ENCODE assay signal across 10 mouse cellular contexts in genomic region chr16:33005216-33005615, GRCm38 (mm10). TPM values are rescaled to one million over a fixed set of nuclear protein-coding genes. Genes with fewer than 3 reads are reported as not detected.
DNase-seq lines count a peak whose midpoint lies in the region; ATAC-seq and TF ChIP-seq lines count a peak whose summit lies in the region.
"Had no signal": no experiment of that assay in that cellular context is flagged by ENCODE, and none has a peak within 500 bp of the region (broad histone marks: within the 10 kb centered on the region; RNA-seq: fewer than 3 reads in every experiment).

No protein-coding gene starts in this region.

- peak; percentile 20 for DNase-seq in embryo, embryonic 10 days (ENCODE audit: low spot score)
- DNase-seq in embryo, embryonic 9.5 days (ENCODE audit: extremely low spot score), result no peak
- DNase-seq in limb, embryonic 14.5 days (ENCODE audit: low spot score), result peak; percentile 59
- DNase-seq in limb, embryonic 10.5 days (ENCODE audit: low spot score), result no peak
- DNase-seq in cerebellum, postnatal 10 days, result peak; percentile 82 to 84
- DNase-seq in thymus, adult 2 months, result no peak

- H3K27ac ChIP-seq in limb, embryonic 14.5 days (replicated peaks; ENCODE audit: low read depth, low read length), result no peak overlapping the region
- no peak overlapping the region for H3K27ac ChIP-seq in limb, embryonic 10.5 days
- peak overlapping the region; percentile 63 for H3K27ac ChIP-seq in lung, embryonic 15.5 days
- H3K27ac ChIP-seq in thymus, adult 2 months (ENCODE audit: control insufficient read depth, insufficient read depth, low read length), result no peak overlapping the region
- no peak overlapping the region for H3K27ac ChIP-seq in intestine, embryonic 16.5 days (ENCODE audit: low read length)
- H3K27ac ChIP-seq: forebrain, embryonic 13.5 days had no signal

- H3K9ac ChIP-seq in limb, embryonic 14.5 days (ENCODE audit: low read depth, low read length, severe bottlenecking), result no peak overlapping the region
- no peak overlapping the region for H3K9ac ChIP-seq in lung, embryonic 15.5 days
- no peak overlapping the region for H3K9ac ChIP-seq in intestine, embryonic 16.5 days (ENCODE audit: low read depth, low read length)
- H3K9ac ChIP-seq: forebrain, embryonic 13.5 days had no signal

- H3K4me3 ChIP-seq in limb, embryonic 14.5 days (replicated peaks; ENCODE audit: low read length), result no peak overlapping the region
- H3K4me3 ChIP-seq in limb, embryonic 10.5 days, result no peak overlapping the region
- no peak overlapping the region for H3K4me3 ChIP-seq in lung, embryonic 15.5 days
- H3K4me3 ChIP-seq in thymus, adult 2 months (ENCODE audit: control insufficient read depth, insufficient read depth, low read length), result no peak overlapping the region
- H3K4me3 ChIP-seq in intestine, embryonic 16.5 days (ENCODE audit: low read length), result no peak overlapping the region
- H3K4me3 ChIP-seq: forebrain, embryonic 13.5 days had no signal

- no peak for TF ChIP-seq CTCF in thymus, adult 2 months (IDR thresholded peaks at IDR 0.05; ENCODE audit: borderline replicate concordance, control insufficient read depth, extremely low read depth, insufficient read depth, low read length, poor library complexity)

- no peak for TF ChIP-seq POLR2A in limb, embryonic 14.5 days (IDR thresholded peaks at IDR 0.05; ENCODE audit: borderline replicate concordance, extremely low read depth, insufficient read depth, insufficient read length)
- no peak for TF ChIP-seq POLR2A in thymus, adult 2 months (IDR thresholded peaks at IDR 0.05; ENCODE audit: control insufficient read depth, extremely low read depth, insufficient read depth, low read length, poor library complexity)

- H3K4me2 ChIP-seq in limb, embryonic 14.5 days (replicated peaks; ENCODE audit: low read depth, low read length, severe bottlenecking), result no peak overlapping the region
- H3K4me2 ChIP-seq in lung, embryonic 15.5 days, result peak overlapping the region; percentile 11; the same call in 1 of the 2 replicates
- H3K4me2 ChIP-seq in intestine, embryonic 16.5 days (ENCODE audit: low read depth, low read length), result no peak overlapping the region
- H3K4me2 ChIP-seq: forebrain, embryonic 13.5 days had no signal

- no peak for ATAC-seq in limb, embryonic 14.5 days (ENCODE audit: low FRiP score, low read depth)
- ATAC-seq in lung, embryonic 15.5 days (ENCODE audit: borderline replicate concordance, extremely low read depth, low FRiP score, low TSS enrichment), result peak; percentile 61; the same call in 1 of the 2 replicates
- ATAC-seq in intestine, embryonic 16.5 days, result no peak
- ATAC-seq: forebrain, embryonic 13.5 days; inflammation-experienced regulatory T-cells, adult 6 months had no signal

- H3K4me1 ChIP-seq in limb, embryonic 14.5 days (ENCODE audit: control insufficient read depth, insufficient read depth, low read length), result no peaks in the 10 kb centered on the region
- no peaks in the 10 kb centered on the region for H3K4me1 ChIP-seq in limb, embryonic 10.5 days
- H3K4me1 ChIP-seq in lung, embryonic 15.5 days, result peaks cover 40% of the 10 kb centered on the region
- no peaks in the 10 kb centered on the region for H3K4me1 ChIP-seq in thymus, adult 2 months (replicated peaks; ENCODE audit: control insufficient read depth, insufficient read depth, low read length)
- H3K4me1 ChIP-seq in intestine, embryonic 16.5 days (ENCODE audit: control insufficient read depth, insufficient read depth, low read length), result no peaks in the 10 kb centered on the region

- H3K27me3 ChIP-seq in limb, embryonic 14.5 days (ENCODE audit: control insufficient read depth, insufficient read depth, low read length), result no peaks in the 10 kb centered on the region
- H3K27me3 ChIP-seq in limb, embryonic 10.5 days (ENCODE audit: low read depth, poor library complexity, severe bottlenecking), result no peaks in the 10 kb centered on the region
- no peaks in the 10 kb centered on the region for H3K27me3 ChIP-seq in lung, embryonic 15.5 days
- H3K27me3 ChIP-seq in thymus, adult 2 months (ENCODE audit: control insufficient read depth, insufficient read depth, low read length), result no peaks in the 10 kb centered on the region
- H3K27me3 ChIP-seq in intestine, embryonic 16.5 days (replicated peaks; ENCODE audit: control insufficient read depth, insufficient read depth, low read length), result no peaks in the 10 kb centered on the region
- H3K27me3 ChIP-seq: forebrain, embryonic 13.5 days had no signal

- H3K9me3 ChIP-seq in limb, embryonic 14.5 days (ENCODE audit: control insufficient read depth, low read length), result no peaks in the 10 kb centered on the region
- H3K9me3 ChIP-seq in limb, embryonic 10.5 days (replicated peaks), result no peaks in the 10 kb centered on the region
- no peaks in the 10 kb centered on the region for H3K9me3 ChIP-seq in lung, embryonic 15.5 days
- H3K9me3 ChIP-seq in intestine, embryonic 16.5 days (ENCODE audit: control insufficient read depth, low read length), result no peaks in the 10 kb centered on the region
- H3K9me3 ChIP-seq: forebrain, embryonic 13.5 days had no signal

- H3K36me3 ChIP-seq in limb, embryonic 14.5 days (ENCODE audit: control insufficient read depth, insufficient read depth, low read length), result peaks cover 71% of the 10 kb centered on the region
- peaks cover 81% of the 10 kb centered on the region for H3K36me3 ChIP-seq in limb, embryonic 10.5 days
- H3K36me3 ChIP-seq in lung, embryonic 15.5 days, result peaks cover 38% of the 10 kb centered on the region
- peaks cover 62% of the 10 kb centered on the region for H3K36me3 ChIP-seq in thymus, adult 2 months (ENCODE audit: control insufficient read depth, insufficient read depth, low read length)
- peaks cover 6% of the 10 kb centered on the region for H3K36me3 ChIP-seq in intestine, embryonic 16.5 days (ENCODE audit: control insufficient read depth, insufficient read depth, low read length)

- WGBS in limb, embryonic 14.5 days, result 51% methylated on average over 9 of the region's 9 CpGs
- 63% methylated on average over 9 of the region's 9 CpGs for WGBS in limb, embryonic 10.5 days
- 8% methylated on average over 9 of the region's 9 CpGs for WGBS in lung, embryonic 15.5 days
- WGBS in thymus, adult 2 months, result 95% methylated on average over 9 of the region's 9 CpGs
- 40% methylated on average over 9 of the region's 9 CpGs for WGBS in intestine, embryonic 16.5 days

RNA-seq across cellular contexts. Expression of gene Iqcg, which starts 50.8 kb away (rescaled TPM):
- polyA plus RNA-seq in limb, embryonic 14.5 days (2012; rRNA removed), result 0.29 and 1.1 TPM in 2 replicates
- polyA plus RNA-seq in limb, embryonic 14.5 days (2014; fragmentation: Nextera tagmentation; extraction: Ambion mirVana), result 0.95 and 2.1 TPM in 2 replicates
- 1.8 and 2.5 TPM in 2 replicates for polyA plus RNA-seq in limb, embryonic 10.5 days (2016; fragmentation: Nextera tagmentation; extraction: Ambion mirVana)
- 4.1 and 4.3 TPM in 2 replicates for polyA plus RNA-seq in lung, embryonic 15.5 days (2015; fragmentation: Nextera tagmentation; extraction: Ambion mirVana)
- polyA plus RNA-seq in thymus, adult 2 months (2012; rRNA removed), result 0.12 and 0.14 TPM in 2 replicates
- 1.7 and 1.9 TPM in 2 replicates for polyA plus RNA-seq in intestine, embryonic 16.5 days (2015; fragmentation: Nextera tagmentation; extraction: Ambion mirVana)

RNA-seq across cellular contexts. Expression of gene Rpl35a, which starts 51.0 kb away (rescaled TPM):
- 974 and 1,399 TPM in 2 replicates for polyA plus RNA-seq in limb, embryonic 14.5 days (2012; rRNA removed)
- polyA plus RNA-seq in limb, embryonic 14.5 days (2014; fragmentation: Nextera tagmentation; extraction: Ambion mirVana), result 967 and 1,006 TPM in 2 replicates
- polyA plus RNA-seq in limb, embryonic 10.5 days (2016; fragmentation: Nextera tagmentation; extraction: Ambion mirVana), result 980 and 1,183 TPM in 2 replicates
- polyA plus RNA-seq in lung, embryonic 15.5 days (2015; fragmentation: Nextera tagmentation; extraction: Ambion mirVana), result 891 and 974 TPM in 2 replicates
- 328 and 393 TPM in 2 replicates for polyA plus RNA-seq in thymus, adult 2 months (2012; rRNA removed)
- 818 and 903 TPM in 2 replicates for polyA plus RNA-seq in intestine, embryonic 16.5 days (2015; fragmentation: Nextera tagmentation; extraction: Ambion mirVana)

RNA-seq across cellular contexts. Expression of gene Lmln, which starts 57.1 kb away (rescaled TPM):
- 3.5 and 3.6 TPM in 2 replicates for polyA plus RNA-seq in limb, embryonic 14.5 days (2012; rRNA removed)
- polyA plus RNA-seq in limb, embryonic 14.5 days (2014; fragmentation: Nextera tagmentation; extraction: Ambion mirVana), result 1.7 and 1.9 TPM in 2 replicates
- 1.8 and 2.3 TPM in 2 replicates for polyA plus RNA-seq in limb, embryonic 10.5 days (2016; fragmentation: Nextera tagmentation; extraction: Ambion mirVana)
- polyA plus RNA-seq in lung, embryonic 15.5 days (2015; fragmentation: Nextera tagmentation; extraction: Ambion mirVana), result 1.7 and 4.2 TPM in 2 replicates
- 2.1 and 2.2 TPM in 2 replicates for polyA plus RNA-seq in thymus, adult 2 months (2012; rRNA removed)
- polyA plus RNA-seq in intestine, embryonic 16.5 days (2015; fragmentation: Nextera tagmentation; extraction: Ambion mirVana), result 1.7 and 1.8 TPM in 2 replicates

Comparison
In these comparisons a context has a peak if more than half of its experiments do, and no peak if none do; other contexts are left out.
1. DNase-seq: peak in embryo, embryonic 10 days (single experiment), limb, embryonic 14.5 days (single experiment) and cerebellum, postnatal 10 days (2 of 2); none in embryo, embryonic 9.5 days (single experiment), limb, embryonic 10.5 days (single experiment) and thymus, adult 2 months (single experiment).